Mouse (Mus musculus): ENCODE results near the gene Qrfpr.

Qrfpr gene

GRCm38 (mm10) chr3:36150934-36151686 is 71.0 kb downstream of the Qrfpr start, which contains the start of gene D3Ertd254e:
Gene D3Ertd254e (plus strand): TSS chr3:36151017.
- DNase-seq (ENCODE audit: low spot score): peak; percentile 93

GRCm38 (mm10) chr3:36150537-36150933 is 71.6 kb downstream of the Qrfpr start:
- no peak for DNase-seq (ENCODE audit: low spot score)

- no peak for DNase-seq (ENCODE audit: low spot score)
Measured at GRCm38 (mm10) chr3:36138996-36139395, 83.1 kb downstream of the Qrfpr start.

GRCm38 (mm10) chr3:36138171-36138660 is 83.9 kb downstream of the Qrfpr start:
- no peak for DNase-seq (ENCODE audit: low spot score)

- peak; percentile 43 for DNase-seq (ENCODE audit: low spot score)
Measured at GRCm38 (mm10) chr3:36137560-36137959, 84.6 kb downstream of the Qrfpr start.

- DNase-seq (ENCODE audit: low spot score): no peak
Measured at GRCm38 (mm10) chr3:36136152-36136551, 86.0 kb downstream of the Qrfpr start.
